Mouse (Mus musculus): ENCODE data around the gene Tfpi2. TPM values are rescaled to one million over a fixed set of nuclear protein-coding genes. Genes with fewer than 3 reads are reported as not detected.

Tfpi2 gene
- polyA plus RNA-seq, 1 experiment, result 0.19 TPM

DNA sequence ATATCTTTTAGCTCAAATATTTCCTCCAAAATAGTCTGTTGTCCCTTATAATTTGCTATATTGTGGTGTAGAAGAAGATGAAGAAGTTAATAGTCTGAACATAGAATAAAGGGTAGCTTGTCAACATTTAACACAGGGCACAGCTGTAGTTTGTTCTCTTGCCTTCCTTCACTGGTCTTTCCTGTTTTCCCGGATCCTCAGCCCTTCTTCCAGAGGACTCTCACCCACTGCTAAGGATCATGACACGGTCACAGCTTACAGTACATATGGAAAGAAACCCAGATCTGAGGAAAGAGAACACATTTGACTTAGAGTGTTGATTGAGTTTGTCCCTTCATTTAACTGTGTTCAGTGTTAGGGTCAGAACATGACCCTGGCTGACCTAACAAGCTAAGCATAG is 53.7 kb downstream of the Tfpi2 start:
- Histone ChIP-seq H3K27ac (ENCODE audit: insufficient read depth, low read length) (no peak overlapping the region), H3K4me3 (ENCODE audit: insufficient read depth, low read length) (no peak overlapping the region), H3K4me1 (ENCODE audit: control insufficient read depth, insufficient read depth, low read length) (no peaks in the 10 kb centered on the region)
- TF ChIP-seq CTCF (IDR thresholded peaks at IDR 0.05; ENCODE audit: extremely low read depth, insufficient read depth, low read length) (no peak), POLR2A (IDR thresholded peaks at IDR 0.05; ENCODE audit: extremely low read depth, insufficient read depth, low read length) (no peak)

DNA sequence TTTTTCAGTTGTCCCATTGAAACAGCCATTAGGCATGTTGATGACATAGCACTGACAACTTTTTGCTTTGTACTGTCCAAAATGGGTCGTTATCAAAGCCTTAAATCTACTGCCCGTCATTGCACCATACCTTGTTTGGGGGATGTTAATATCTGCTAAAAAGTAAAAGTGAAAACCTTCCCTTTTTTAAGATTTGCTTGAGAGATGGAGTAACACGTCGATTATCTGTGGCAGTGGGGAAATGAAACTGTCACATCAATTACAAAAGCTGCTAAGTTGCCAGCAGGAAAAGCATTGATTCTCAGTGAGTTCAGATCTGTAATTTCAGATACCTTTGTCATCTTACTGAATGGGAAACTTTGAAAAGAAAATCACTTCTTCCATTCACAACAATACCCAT is 62.6 kb downstream of the Tfpi2 start:
- H3K4me1 ChIP-seq (ENCODE audit: control insufficient read depth, insufficient read depth, low read length), result no peaks in the 10 kb centered on the region; the same call in 1 of the 2 replicates
- no peak for TF ChIP-seq POLR2A (IDR thresholded peaks at IDR 0.05; ENCODE audit: extremely low read depth, insufficient read depth, low read length)
- no peak for TF ChIP-seq CTCF (IDR thresholded peaks at IDR 0.05; ENCODE audit: extremely low read depth, insufficient read depth, low read length)
- H3K27ac ChIP-seq (ENCODE audit: insufficient read depth, low read length), result no peak overlapping the region
- H3K4me3 ChIP-seq (ENCODE audit: insufficient read depth, low read length), result no peak overlapping the region

DNA sequence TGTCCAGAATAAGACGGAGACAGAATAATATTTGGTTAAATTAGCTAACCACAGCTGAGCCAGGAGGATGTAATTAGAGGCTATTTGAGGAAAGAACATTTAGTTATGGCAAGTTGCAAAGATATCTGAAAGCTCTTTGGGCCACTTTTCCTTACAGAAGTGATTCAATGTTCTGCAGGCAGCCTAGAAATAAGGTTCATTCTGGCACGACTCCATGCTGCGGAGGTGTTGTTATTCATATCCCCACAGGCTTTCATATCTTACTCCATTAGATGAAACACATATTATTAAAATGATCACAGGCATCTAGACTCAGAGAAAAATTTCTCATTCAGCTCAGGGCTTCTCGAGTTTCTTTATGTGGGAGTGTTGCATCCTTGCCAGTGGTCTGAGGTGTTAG is 65.8 kb downstream of the Tfpi2 start:
- TF ChIP-seq POLR2A (IDR thresholded peaks at IDR 0.05; ENCODE audit: extremely low read depth, insufficient read depth, low read length) (no peak), CTCF (IDR thresholded peaks at IDR 0.05; ENCODE audit: extremely low read depth, insufficient read depth, low read length) (no peak)
- Histone ChIP-seq H3K4me1 (ENCODE audit: control insufficient read depth, insufficient read depth, low read length) (no peaks in the 10 kb centered on the region; the same call in 1 of the 2 replicates), H3K27ac (ENCODE audit: insufficient read depth, low read length) (no peak overlapping the region), H3K4me3 (ENCODE audit: insufficient read depth, low read length) (no peak overlapping the region)

DNA sequence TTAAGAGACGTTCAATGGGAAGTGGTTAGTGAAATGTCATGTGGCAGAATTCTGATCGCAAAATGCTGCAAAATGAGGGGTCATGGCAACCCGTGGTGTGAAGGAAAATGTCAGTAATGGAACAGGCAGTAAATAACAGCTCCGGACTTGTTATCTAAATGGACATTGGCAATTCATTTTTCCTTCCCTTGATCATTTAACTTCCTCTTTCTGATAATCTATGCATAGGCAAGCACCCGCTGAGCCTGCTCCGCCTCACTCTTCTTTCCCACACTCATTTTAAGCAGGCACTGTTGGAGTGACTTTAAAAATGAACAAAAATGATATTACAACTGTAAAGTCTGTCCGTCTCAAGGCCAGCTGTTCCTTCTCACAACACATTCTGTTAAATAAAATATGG is 72.7 kb downstream of the Tfpi2 start:
- Histone ChIP-seq H3K4me3 (ENCODE audit: insufficient read depth, low read length) (no peak overlapping the region), H3K4me1 (ENCODE audit: control insufficient read depth, insufficient read depth, low read length) (no peaks in the 10 kb centered on the region), H3K27ac (ENCODE audit: insufficient read depth, low read length) (no peak overlapping the region)
- TF ChIP-seq POLR2A (IDR thresholded peaks at IDR 0.05; ENCODE audit: extremely low read depth, insufficient read depth, low read length) (no peak), CTCF (IDR thresholded peaks at IDR 0.05; ENCODE audit: extremely low read depth, insufficient read depth, low read length) (no peak)

Other genes starting within 250 kb of the Tfpi2 start
- not detected in 2 replicates for gene Calcr, start 224.2 kb downstream of the Tfpi2 start, polyA plus RNA-seq (2012; rRNA removed)
- not detected in 2 replicates for gene Gngt1, start 4.9 kb upstream of the Tfpi2 start, polyA plus RNA-seq (2012; rRNA removed)
- 15.5 and 19.0 TPM in 2 replicates for gene Gng11, start 15.0 kb upstream of the Tfpi2 start, polyA plus RNA-seq (2012; rRNA removed)
- gene Bet1, start 98.1 kb upstream of the Tfpi2 start, polyA plus RNA-seq (2012; rRNA removed), result 22.1 and 23.6 TPM in 2 replicates